Mouse (Mus musculus) stomach, embryonic 14.5 days (tissue): Measurements from ENCODE around the gene Vgll3. TPM values are rescaled to one million over a fixed set of nuclear protein-coding genes. Genes with fewer than 3 reads are reported as not detected.

Experiments used
- ATAC-seq: fragments of 200-750 bp; cut with Nextera tagmentation; 2 replicates; pipeline ENCODE4 v1.8.0; 2017; ENCODE audit warnings: low read depth, moderate TSS enrichment; ENCODE audit not compliant: insufficient number of reproducible peaks, insufficient read depth, low FRiP score
- H3K27ac ChIP-seq: fragments of 300-500 bp; sonication (generic); 2 replicates; pipeline ENCODE4 v1.5.1; 2014; ENCODE audit warnings: mild to moderate bottlenecking, low read length, moderate library complexity, mixed read lengths
- H3K27me3 ChIP-seq: fragments of 300-500 bp; sonication (generic); 2 replicates; pipeline ENCODE4 v1.6.1; 2014; ENCODE audit warnings: low read length, control low read depth, mixed read lengths; ENCODE audit not compliant: control insufficient read depth, insufficient read depth
- H3K36me3 ChIP-seq: fragments of 300-500 bp; sonication (generic); 2 replicates; pipeline ENCODE4 v1.6.1; 2014; ENCODE audit warnings: mild to moderate bottlenecking, control low read depth, low read length, moderate library complexity, mixed read lengths; ENCODE audit not compliant: control insufficient read depth, insufficient read depth
- H3K4me1 ChIP-seq: fragments of 300-500 bp; sonication (generic); 2 replicates; pipeline ENCODE4 v1.6.1; 2014; ENCODE audit warnings: low read length, control low read depth, mixed read lengths; ENCODE audit not compliant: control insufficient read depth, insufficient read depth
- H3K4me2 ChIP-seq: fragments of 300-500 bp; sonication (generic); replicated peaks from 2 replicates; pipeline ENCODE4 v1.6.1; 2014; ENCODE audit warnings: low read depth, low read length, control low read depth
- H3K4me3 ChIP-seq: fragments of 300-500 bp; sonication (generic); 2 replicates; pipeline ENCODE4 v1.5.1; 2014; ENCODE audit warnings: low read depth, low read length, control low read depth
- H3K9ac ChIP-seq: fragments of 300-500 bp; sonication (generic); replicated peaks from 2 replicates; pipeline ENCODE4 v1.6.1; 2014; ENCODE audit warnings: low read depth, mild to moderate bottlenecking, control low read depth, low read length, moderate library complexity, mixed read lengths
- H3K9me3 ChIP-seq: fragments of 300-500 bp; sonication (generic); 2 replicates; pipeline ENCODE4 v1.6.1; 2016; ENCODE audit warnings: low read depth, low read length, control low read depth; ENCODE audit not compliant: control insufficient read depth
- WGBS: fragments of 180-500 bp; shearing (Covaris S2); extraction: QIAGEN DNeasy Blood & Tissue Kit; methylation state at CpG from one replicate; pipeline ENCODE4 v1.1.7; 2014; 5-methylcytosine and 5-hydroxymethylcytosine counted together
- polyA plus RNA-seq: library from polyadenylated mRNA; unstranded; fragments of >200 nt; fragmentation: Nextera tagmentation; extraction: Ambion mirVana; gene quantifications from 2 replicates; pipeline ENCODE4 v1.2.1, GENCODE M21; 2014

Gene Vgll3
- polyA plus RNA-seq, 1 experiment from 2014 or later = 4.7 TPM

- H3K4me2 ChIP-seq = no peak overlapping the region
- no peaks in the 10 kb centered on the region for H3K27me3 ChIP-seq
- no peak overlapping the region for H3K4me3 ChIP-seq
- no peak overlapping the region for H3K9ac ChIP-seq
- no peak for ATAC-seq
- H3K27ac ChIP-seq = no peak overlapping the region
- H3K9me3 ChIP-seq = no peaks in the 10 kb centered on the region
- no peaks in the 10 kb centered on the region for H3K36me3 ChIP-seq
- WGBS = 84% methylated on average over 6 of the region's 6 CpGs
- no peaks in the 10 kb centered on the region for H3K4me1 ChIP-seq
These were observed 14.0 kb downstream of the Vgll3 start for GRCm38 (mm10) chr16:65829096-65829495.

GRCm38 (mm10) chr16:65834721-65835120, 19.7 kb downstream of the Vgll3 start:
- Histone ChIP-seq H3K36me3 (no peaks in the 10 kb centered on the region), H3K9me3 (no peaks in the 10 kb centered on the region), H3K27me3 (no peaks in the 10 kb centered on the region), H3K9ac (no peak overlapping the region), H3K4me3 (no peak overlapping the region), H3K27ac (no peak overlapping the region), H3K4me1 (no peaks in the 10 kb centered on the region), H3K4me2 (no peak overlapping the region)
- WGBS = 95% methylated on average over 3 of the region's 3 CpGs
- no peak for ATAC-seq

GRCm38 (mm10) chr16:65850126-65850525, 35.1 kb downstream of the Vgll3 start:
- no peak for ATAC-seq
- WGBS = 70% methylated on average over 1 of the region's 1 CpGs
- Histone ChIP-seq H3K9ac (no peak overlapping the region), H3K4me3 (no peak overlapping the region), H3K36me3 (no peaks in the 10 kb centered on the region), H3K9me3 (no peaks in the 10 kb centered on the region), H3K27me3 (no peaks in the 10 kb centered on the region), H3K4me2 (no peak overlapping the region), H3K4me1 (no peaks in the 10 kb centered on the region), H3K27ac (no peak overlapping the region)

GRCm38 (mm10) chr16:65864471-65864870, 49.4 kb downstream of the Vgll3 start:
- no peaks in the 10 kb centered on the region for H3K9me3 ChIP-seq
- no peaks in the 10 kb centered on the region for H3K27me3 ChIP-seq
- H3K27ac ChIP-seq = no peak overlapping the region
- no peaks in the 10 kb centered on the region for H3K4me1 ChIP-seq
- H3K9ac ChIP-seq = no peak overlapping the region
- H3K4me2 ChIP-seq = no peak overlapping the region
- H3K36me3 ChIP-seq = no peaks in the 10 kb centered on the region
- no peak for ATAC-seq
- H3K4me3 ChIP-seq = no peak overlapping the region
- 71% methylated on average over 5 of the region's 5 CpGs for WGBS

- no peak overlapping the region for H3K4me3 ChIP-seq
- no peaks in the 10 kb centered on the region for H3K4me1 ChIP-seq
- no peaks in the 10 kb centered on the region for H3K27me3 ChIP-seq
- H3K9me3 ChIP-seq = no peaks in the 10 kb centered on the region
- H3K27ac ChIP-seq = no peak overlapping the region
- H3K4me2 ChIP-seq = no peak overlapping the region
- WGBS = 60% methylated on average over 2 of the region's 2 CpGs
- no peak for ATAC-seq
- H3K9ac ChIP-seq = no peak overlapping the region
- no peaks in the 10 kb centered on the region for H3K36me3 ChIP-seq
These were observed 52.9 kb downstream of the Vgll3 start for GRCm38 (mm10) chr16:65867927-65868326.

- Histone ChIP-seq H3K9ac (no peak overlapping the region), H3K36me3 (no peaks in the 10 kb centered on the region), H3K27ac (no peak overlapping the region), H3K4me1 (no peaks in the 10 kb centered on the region), H3K4me2 (no peak overlapping the region), H3K9me3 (no peaks in the 10 kb centered on the region), H3K27me3 (no peaks in the 10 kb centered on the region), H3K4me3 (no peak overlapping the region)
- 69% methylated on average over 2 of the region's 2 CpGs for WGBS
- no peak for ATAC-seq
These were observed 53.9 kb downstream of the Vgll3 start for GRCm38 (mm10) chr16:65868933-65869332.

GRCm38 (mm10) chr16:65888940-65889339, 73.9 kb downstream of the Vgll3 start:
- Histone ChIP-seq H3K4me2 (no peak overlapping the region), H3K36me3 (no peaks in the 10 kb centered on the region), H3K9me3 (no peaks in the 10 kb centered on the region), H3K27me3 (no peaks in the 10 kb centered on the region), H3K4me3 (no peak overlapping the region), H3K27ac (no peak overlapping the region), H3K4me1 (no peaks in the 10 kb centered on the region), H3K9ac (no peak overlapping the region)
- no peak for ATAC-seq
- 77% methylated on average over 4 of the region's 4 CpGs for WGBS
